Mouse (Mus musculus) erythroblast, embryonic 14.5 days (primary cell): ENCODE data around the gene Gas2.

Experiments
- GATA1 ChIP-seq: IDR thresholded peaks from 2 replicates; pipeline ENCODE4 v1.6.1; 2012; ENCODE audit warnings: low read length, inconsistent platforms, mixed read lengths
- TAL1 ChIP-seq: IDR thresholded peaks from 3 replicates; pipeline ENCODE4 v1.6.1; 2012; ENCODE audit warnings: low read length, inconsistent platforms, mixed read lengths

GRCm38 (mm10) chr7:51972252-51972855, 110.5 kb downstream of the Gas2 start:
- no peak for TF ChIP-seq GATA1
- no peak for TF ChIP-seq TAL1
